Mouse (Mus musculus) telencephalon, adult 2 months (tissue): ENCODE measurements at regions not wholly inside any gene's neighbourhood (a gene's known extent, or its start where the extent isn't known, plus 50 kb on each side); places are given as distances from the start of the nearest gene placed in this dataset.

Experiments used
- DNase-seq: peaks from one replicate; pipeline ENCODE4 v3.0.0-alpha.2; 2011; ENCODE audit warnings: low read depth, low spot score

DNA sequence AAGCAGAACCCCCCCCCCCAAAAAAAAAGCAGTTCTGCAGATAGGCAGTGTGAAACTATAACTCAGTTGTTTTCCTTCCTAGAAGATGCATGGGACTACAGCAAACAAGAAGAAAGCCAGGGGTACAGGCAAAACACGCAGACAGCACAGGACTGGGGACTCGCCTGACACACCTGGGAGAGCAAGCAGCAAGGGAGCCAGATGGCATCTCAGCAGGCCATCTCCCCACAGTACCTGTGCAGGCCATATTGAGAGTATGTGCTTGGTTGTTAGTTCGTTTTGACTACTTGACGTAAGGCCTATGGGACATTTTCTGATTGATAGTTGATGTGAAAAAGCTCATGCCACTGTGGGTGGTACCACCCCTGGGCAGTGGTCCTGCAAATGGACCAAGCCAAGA lies 113.4 kb upstream of the Hes1 start:
- no peak for DNase-seq

DNA sequence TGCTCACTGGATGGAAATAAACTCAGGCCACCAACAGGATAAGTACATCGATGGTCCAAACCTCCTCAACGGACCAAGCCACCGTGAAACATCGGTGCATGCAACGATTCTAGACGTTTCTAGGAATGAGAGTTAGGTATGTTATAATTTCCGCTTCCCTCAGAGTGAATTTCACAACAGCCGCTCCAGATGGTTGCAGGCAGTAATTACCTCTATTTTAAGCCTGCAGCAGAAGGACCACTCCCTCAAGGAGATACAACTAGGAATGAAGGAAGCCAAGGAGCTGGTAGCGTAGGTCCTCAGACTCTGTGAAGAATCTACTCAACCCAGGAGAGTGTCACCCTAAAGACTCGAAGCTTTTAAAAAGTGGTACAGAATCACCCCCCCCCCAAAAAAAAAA lies 109.5 kb upstream of the Hes1 start:
- peak; percentile 67 for DNase-seq

DNA sequence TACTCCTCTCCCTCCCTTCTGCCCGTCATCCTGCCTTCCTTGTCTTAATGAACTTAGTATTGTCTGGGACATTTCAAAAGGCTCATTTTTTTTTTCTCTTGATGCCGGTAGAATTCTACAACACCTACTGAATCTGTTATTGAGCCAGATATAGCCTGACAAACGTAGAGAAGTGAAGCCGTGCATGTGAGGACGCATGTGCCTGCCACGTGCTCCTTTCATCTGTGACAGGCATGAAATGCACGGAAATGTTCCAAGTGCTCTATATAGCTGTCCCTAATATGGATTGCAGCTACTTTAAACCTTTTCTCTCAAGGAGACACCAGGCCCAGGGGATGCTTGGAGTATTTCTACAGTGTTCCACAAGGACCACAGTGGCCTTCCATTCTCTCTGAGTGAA lies 107.3 kb upstream of the Hes1 start:
- peak; percentile 64 for DNase-seq

DNA sequence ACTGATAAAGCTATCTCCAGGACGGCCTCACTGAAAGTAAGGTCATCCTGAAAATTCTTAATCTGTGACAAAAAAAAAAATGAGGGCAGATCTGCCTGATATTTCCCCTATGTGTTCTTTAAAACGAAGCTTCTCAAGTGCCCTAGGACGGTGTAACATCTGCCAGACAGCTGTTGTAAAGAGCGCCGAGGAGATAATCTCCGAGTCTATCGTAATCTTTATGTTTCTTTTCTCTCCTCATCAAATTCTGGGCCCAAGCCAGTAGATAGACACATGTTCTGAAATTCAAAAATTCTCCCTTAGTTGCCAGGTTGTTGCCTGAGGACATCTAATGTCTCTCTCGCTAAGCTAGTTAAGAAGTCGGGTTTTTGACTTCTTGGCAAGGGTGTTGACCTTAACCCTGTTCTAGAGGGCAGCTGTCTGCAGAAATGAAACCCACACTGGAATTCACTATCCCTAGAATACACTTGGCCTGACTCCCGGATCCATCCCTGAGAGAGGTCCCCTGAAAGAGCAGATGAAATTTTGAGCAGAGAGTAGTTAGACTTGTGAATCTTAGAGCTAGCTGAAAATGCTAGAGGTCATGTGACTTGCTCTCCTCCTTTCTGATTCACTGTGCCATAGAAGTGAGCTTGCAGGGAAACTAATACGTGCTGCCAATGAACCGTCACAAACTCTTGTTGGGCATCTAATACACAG lies 104.1 kb upstream of the Hes1 start:
- DNase-seq, result no peak

DNA sequence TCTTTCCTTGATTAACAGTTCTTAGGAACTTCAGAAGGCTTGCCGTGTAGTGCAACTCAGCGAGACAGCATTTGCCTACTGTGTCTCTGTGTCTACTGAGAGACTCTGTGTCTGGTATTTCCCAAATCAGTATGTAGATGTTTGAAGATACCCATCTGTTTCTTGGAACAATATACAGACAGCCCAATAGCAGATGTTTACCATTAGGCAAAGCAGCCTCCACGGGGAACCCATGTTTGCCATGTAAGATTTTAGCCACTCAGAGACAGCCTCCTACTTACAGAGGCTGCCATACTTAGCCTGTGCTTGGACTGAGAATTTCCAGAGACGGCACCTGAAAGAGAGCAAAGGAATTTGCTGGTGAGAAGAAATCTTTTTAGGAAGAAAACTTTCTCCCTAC lies 100.9 kb upstream of the Hes1 start:
- DNase-seq, result no peak

DNA sequence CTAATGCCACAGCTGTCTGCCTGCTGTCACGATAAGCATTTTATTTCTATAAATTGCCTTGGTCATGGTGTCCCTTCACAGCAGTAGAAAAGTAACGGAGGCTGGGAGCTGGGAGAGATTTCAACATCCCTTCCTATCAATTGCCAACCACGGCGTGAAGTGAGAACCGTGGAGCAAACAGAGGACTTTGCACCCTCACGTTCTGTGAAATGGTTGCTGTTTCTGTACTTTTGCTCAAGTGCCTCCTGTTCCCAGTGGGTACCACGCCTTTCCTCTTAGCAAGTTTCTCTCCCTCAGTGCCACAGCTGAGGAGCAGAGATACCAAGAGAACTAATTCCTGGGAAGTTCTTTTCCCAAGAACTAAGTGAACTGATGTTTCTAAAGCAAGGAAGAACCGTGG lies 99.6 kb upstream of the Hes1 start:
- DNase-seq, result peak; percentile 36

DNA sequence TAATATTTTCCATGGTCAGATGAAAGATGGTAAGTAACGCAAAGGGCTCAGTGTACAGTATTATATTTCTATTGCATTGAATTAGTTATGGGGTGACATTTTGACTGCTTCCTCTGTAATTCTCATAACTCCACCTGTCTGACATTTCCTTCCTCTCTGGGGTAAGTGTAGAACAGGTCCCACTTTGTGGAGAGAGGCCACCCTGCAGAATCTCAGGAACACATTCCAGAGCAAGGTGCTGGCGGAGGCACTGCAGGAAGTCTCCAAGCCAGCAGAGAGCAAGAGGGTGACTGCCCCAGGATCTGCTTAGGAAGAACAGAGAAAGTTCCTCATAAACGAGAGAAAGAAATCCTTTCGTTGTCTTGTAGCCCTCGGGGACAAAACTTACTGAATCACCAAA lies 95.4 kb upstream of the Hes1 start:
- no peak for DNase-seq

DNA sequence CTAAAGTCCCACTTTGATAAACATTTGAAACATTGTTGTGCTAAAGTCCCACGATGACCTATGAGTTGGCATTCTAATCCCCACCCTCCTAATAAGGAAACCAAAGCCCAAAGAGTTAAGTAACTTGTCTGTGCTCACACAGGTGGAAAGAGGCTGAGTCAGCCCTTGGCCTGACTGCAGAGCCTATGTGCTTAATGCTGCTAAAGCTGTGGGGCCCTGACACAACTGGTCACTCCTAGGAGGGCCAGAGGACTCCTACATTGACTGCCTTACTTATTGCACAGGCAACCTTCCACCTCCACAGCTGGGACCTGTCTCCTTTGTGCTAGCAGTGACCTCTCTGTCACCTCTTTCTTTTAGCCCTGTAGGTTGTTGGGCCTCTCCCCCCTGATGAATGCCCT lies 91.4 kb upstream of the Hes1 start:
- no peak for DNase-seq

DNA sequence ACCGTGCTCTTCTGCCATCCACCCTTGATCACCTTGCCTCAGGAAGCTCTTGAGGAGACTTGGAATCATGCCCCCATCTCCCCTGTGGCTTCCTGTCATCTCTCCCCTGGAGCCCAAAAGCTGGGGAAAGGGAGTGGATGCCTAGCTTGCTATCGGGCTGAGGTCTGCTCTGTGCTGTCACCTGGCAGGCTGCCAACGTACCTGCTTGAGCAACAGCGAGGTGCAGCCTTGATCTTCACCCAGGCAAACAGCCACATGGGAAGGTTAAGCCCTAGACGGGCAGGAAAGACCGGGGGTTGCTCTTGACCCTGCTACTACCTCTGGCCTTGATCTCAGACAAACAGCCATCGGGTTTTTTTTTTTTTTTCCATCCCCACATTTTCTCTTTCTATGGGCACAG lies 90.9 kb upstream of the Hes1 start:
- DNase-seq, result no peak

DNA sequence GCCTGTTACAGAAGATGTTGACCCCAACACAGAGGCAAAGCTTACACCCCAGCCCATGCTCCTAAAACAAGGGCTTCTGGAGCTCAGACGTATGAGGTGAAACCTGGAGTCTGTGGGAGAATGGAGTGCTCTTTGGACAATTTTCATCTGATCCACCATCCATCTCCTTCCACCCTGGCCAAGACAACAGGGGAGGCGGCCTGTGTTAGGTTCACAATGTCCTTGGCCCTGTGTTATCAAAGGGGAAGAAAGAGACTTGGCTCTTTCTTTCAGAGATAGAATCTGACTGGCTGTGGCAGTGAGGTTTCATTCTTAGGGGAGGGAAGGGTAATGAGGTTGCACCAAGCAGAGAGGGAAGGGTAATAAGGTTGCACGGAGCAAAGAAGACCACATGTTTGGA lies 88.4 kb upstream of the Hes1 start:
- no peak for DNase-seq

DNA sequence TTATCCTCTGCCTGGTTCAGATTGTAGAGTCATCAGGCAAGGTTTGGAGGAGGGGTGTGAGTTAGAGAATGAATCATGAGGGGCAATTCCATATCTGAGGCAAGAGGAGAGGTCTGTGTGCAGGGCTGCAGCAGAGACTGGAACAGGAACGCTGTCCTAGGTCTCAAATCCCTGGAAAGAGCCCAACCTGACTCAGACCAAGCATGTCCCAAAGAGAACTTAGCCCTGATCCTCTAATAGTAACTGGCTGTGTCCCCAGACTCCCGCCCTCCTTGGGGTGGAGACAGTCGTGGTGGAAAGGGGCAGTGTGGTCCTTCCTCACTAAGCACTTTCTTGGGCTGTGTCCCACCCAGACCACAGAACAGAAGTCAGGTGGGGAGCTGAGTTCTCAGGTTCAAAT lies 87.2 kb upstream of the Hes1 start:
- no peak for DNase-seq

DNA sequence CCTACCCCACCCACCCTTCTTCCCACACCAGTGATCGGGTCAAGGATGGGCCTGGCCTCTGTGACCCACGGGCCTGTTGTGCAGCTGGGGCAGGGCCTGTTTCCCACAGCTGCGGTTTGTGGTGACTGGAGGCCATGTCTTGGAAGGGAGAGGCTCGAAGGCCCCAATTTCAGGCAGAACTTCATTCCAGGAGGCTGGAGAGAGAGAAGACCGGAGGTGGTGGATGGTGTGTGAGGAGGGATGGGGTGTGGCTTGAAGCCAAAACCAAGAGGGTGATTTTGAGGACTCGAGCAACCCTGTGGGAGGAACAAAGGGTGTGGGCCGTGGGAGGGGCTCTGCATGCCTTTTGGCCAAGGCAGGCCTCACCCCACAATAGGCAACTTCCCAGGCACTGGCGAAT lies 86.5 kb upstream of the Hes1 start:
- no peak for DNase-seq

DNA sequence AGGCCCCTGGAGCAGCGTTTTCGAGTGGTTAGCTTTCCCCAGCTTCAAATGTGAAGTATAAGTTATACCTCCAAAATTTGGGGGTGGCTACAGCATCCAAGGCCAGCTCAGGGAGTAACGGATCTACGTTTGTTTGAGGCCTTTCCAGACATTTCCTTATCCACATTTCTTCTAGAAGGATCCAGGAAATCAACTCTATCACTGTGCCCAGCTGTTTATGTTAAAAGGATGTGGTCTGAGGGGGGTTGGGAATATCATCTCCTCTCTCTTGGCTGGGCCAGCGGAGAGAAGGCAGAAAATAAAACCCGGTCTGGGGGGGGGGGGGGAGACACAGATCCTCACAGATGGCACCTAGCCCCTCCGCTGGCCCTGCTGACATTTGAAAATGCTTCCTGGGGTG lies 85.1 kb upstream of the Hes1 start:
- no peak for DNase-seq

DNA sequence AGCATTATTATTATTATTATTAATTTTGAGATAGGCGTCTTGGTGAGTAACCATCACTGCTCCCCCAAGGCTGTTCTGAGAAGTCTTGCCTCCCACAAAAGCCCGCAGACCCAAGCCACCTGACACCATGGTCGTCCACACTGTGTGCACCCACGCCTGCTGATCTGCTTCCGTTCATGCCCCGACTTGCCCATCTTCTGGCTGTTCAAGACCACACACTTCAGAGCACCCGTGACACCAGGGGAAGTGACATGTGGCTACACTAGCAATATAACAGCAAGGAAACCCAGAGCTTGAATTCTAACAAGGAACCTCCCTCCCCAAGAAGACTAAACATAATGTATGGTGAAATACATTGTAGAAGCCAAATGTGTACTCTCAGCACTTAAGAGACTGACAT lies 82.6 kb upstream of the Hes1 start:
- DNase-seq, result no peak

DNA sequence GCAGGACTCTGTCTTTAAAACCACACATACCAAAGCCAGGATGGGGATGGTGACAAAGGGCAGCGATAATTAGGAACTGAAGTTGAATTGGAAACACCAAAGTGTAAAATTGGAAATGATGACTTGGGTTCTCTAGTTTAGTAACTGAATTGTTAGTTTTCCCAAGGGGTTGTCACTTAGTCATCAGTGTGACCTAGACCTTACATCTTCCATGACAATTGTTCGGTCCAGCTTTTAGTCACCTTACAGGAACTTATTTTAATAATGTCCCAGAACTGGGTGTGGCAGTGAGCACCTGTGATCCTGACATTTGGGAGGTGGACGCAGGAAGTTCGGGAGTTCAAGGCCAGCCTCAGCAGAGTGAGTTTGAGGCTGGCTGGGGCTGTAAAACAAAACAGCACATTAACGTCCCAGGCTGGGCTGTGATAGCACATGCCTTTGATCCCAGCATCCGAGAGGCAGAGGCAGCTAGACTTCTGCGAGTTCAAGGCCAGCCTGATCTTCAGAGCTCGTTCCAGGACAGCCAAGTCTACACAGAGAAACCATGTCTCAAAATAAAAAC lies 81.9 kb upstream of the Hes1 start:
- DNase-seq, result no peak

DNA sequence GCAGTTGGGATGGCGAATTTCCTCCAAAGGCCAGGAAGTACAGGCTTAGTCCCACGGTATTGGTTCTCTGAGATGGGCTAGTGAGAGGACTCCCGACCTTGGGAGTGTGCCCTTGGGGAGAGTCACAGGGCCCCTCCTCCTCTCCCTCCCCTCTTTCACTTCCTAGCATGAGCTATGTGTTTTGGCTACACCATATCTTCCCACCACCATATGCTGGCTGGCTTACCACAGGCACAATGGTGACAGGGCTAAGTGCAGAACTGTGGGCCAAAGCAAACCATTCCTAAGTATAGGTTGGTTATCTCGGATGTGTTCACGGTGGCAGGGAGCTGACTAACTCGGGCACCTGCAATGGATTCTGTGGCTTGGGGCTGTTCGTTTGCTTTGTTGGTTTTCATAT lies 81.0 kb upstream of the Hes1 start:
- DNase-seq, result no peak

DNA sequence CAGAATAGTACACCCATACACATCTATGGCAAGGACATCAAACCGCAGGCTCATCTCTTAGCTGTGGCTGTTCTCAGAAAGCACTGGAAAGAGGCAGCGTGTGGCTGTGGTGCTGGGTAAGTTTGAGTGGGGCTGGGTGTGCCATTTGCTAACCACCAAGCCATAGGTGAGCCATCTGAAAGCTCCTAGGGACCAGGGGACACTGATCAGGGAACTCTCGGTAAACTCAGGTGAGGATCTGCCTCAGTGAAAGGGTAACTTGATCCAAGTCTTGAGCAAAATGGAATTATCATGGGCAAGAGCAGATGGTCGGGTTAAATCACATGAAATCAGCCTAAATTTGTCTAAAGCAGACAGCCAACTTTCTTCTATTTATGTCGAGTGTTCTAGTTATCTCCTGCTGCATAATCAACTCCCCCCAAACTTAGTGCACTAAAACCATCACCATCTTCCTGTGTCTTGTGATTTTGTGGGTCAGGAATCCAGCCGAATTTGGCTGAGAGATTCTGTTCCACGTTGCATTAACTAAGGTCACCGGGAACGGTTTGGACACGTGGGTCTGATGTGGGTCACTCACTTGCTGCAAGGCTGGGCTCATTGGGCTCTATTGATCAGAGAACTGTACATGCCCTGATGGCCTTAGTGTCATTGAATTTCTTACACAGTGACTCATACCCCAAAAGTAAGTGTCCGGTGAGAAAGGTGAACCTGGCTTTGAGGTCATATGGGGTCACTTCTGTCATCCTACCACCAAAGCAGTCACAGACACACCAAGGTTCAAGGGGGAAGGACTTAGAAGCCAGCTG lies 78.9 kb upstream of the Hes1 start:
- peak; percentile 74 for DNase-seq

DNA sequence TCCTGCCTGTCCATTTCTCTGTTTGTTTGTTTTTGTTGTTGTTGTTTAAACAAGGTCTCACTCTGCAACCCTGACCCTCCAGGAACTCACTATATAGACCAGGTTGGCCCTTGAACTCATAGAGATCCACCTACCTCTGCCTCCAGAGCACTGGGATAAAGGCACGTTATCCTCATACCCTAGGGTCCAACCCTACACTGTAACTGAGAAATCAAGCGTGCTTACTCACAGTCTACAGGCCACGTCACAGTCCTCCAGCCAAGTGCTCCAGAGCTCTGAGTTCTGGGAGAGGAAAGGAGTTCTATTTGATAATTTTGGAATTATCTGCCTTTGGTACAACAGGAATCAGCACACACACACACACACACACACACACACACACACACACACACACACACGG lies 76.6 kb upstream of the Hes1 start:
- DNase-seq, result no peak

DNA sequence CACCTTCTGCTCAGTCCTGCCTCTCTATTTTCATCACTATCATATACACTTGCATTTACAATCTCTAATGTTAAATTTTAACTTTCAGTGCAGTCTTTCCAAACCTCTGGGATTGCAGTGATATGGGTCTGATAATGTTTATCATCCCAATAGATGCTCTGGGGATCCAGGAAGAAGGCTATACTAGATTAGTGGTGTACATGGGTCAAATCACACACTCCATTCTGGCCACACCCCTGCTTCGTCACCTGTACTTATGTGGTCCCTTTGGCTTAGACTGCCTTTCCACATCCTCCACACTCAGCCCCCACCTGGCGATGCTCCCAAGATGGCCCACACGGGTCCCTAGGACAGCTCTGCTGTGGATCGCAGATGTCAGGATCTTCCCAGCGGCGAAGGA lies 76.2 kb upstream of the Hes1 start:
- no peak for DNase-seq

DNA sequence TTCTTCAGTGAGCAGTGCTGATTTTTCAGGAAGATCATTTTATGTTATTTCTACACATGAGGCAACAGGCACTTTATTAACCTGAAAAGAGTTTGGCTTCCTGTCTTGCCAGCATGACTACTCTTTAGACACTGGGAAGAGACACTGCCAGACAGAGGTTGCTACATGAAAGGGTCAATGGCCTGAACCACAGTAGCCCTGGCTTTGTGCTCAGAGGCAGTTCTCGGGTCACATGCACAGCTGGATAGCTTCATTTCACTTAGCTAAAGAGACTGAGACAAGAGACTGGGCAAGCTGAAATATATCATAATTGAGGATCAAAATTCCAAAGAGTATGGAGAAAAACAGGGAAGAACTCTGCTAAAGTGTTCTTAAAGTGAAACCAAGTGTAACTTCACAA lies 74.9 kb upstream of the Hes1 start:
- no peak for DNase-seq

DNA sequence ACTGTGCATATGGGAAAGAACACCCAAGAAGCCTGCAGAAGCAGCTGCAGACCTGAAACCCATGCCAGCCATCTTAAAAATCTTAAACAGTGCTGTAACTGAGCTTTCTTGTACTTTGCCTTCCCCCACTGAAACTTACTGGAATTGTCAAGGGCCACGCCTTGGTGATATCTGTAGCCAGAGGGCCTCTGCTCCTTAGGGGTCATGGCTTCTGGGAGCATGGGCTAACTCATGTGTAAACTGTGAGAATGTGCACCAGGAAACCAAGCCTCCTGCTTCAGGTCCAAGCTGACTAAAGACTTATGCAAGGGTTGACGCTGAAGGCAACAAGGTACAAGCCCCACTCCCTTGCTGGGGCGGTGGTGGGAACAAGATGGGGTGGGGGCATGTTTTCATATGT lies 73.8 kb upstream of the Hes1 start:
- DNase-seq, result no peak

DNA sequence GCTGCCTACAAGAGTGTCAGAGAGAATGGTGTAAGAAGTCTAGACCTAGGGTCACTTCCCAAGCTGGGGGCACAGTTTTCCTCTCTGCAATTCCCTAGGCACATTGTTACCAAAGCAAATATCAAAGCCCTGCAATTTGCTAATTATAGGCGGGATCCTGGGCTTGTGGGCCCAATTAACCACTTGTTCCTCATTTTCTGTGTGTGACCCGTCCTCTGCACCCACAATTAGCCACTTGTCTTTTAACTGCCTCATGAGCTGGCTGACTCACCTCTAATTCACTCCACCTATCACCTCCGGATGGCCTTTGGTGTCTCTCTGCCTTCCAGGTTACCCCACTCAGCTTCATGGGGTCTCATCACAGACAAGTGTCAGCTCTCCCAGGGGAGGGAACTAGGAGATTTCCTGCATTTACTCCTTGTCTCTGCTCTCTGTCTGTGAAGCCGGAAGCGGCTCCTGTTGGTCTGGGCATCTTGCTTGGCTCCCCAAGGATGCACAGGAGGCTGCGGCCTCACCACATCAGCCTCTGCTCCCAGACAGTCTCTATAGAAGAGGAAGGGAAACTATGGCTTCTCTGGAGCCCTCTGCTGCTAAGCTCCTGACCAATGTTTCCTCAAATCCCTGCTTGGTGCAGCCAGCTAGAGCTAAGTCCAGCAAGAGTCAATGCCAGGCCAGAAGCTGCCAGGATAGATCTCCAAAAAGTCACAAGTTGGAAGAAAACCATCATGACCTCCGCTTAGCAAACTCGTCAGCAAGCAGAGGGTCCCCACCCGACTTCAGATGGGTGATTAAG lies 73.2 kb upstream of the Hes1 start:
- no peak for DNase-seq
